Mouse (Mus musculus) thymus, postnatal 36 days (tissue): ENCODE results near the gene Mtmr10.
A peak's percentile ranks its signal among the peaks of the same experiment; 100 is the strongest.

Experiments
- DNase-seq, 2 experiments: peaks; one replicate each; pipeline ENCODE4 v3.0.0; 2022; ENCODE audit warnings: mixed read lengths in 2 of 2

Mtmr10 gene

GRCm38 (mm10) chr7:64296286-64297010 lies 9.0 kb downstream of the Mtmr10 start:
- DNase-seq = no peak

GRCm38 (mm10) chr7:64310241-64310640 lies 22.8 kb downstream of the Mtmr10 start:
- no peak for DNase-seq

- no peak for DNase-seq
Measured at GRCm38 (mm10) chr7:64310756-64311155, 23.3 kb downstream of the Mtmr10 start.

GRCm38 (mm10) chr7:64312811-64313210 lies 25.4 kb downstream of the Mtmr10 start:
- no peak for DNase-seq

- DNase-seq = no peak
Measured at GRCm38 (mm10) chr7:64321125-64321524, 33.7 kb downstream of the Mtmr10 start.

GRCm38 (mm10) chr7:64321658-64322057 lies 34.2 kb downstream of the Mtmr10 start:
- DNase-seq = no peak

GRCm38 (mm10) chr7:64326892-64327291 lies 39.4 kb downstream of the Mtmr10 start:
- peak; percentile 83 to 89 for DNase-seq

GRCm38 (mm10) chr7:64327486-64327885 lies 40.0 kb downstream of the Mtmr10 start:
- DNase-seq = no peak

GRCm38 (mm10) chr7:64331309-64331708 lies 43.9 kb downstream of the Mtmr10 start:
- no peak for DNase-seq

- DNase-seq = no peak
Measured at GRCm38 (mm10) chr7:64332686-64333085, 45.2 kb downstream of the Mtmr10 start.

- no peak for DNase-seq
Measured at GRCm38 (mm10) chr7:64347813-64348212, 60.4 kb downstream of the Mtmr10 start.

GRCm38 (mm10) chr7:64349147-64349861 lies 61.9 kb downstream of the Mtmr10 start:
- DNase-seq = no peak

GRCm38 (mm10) chr7:64351087-64351486 lies 63.6 kb downstream of the Mtmr10 start:
- DNase-seq = no peak

- no peak for DNase-seq
Measured at GRCm38 (mm10) chr7:64354206-64354605, 66.8 kb downstream of the Mtmr10 start.

GRCm38 (mm10) chr7:64356661-64357060 lies 69.2 kb downstream of the Mtmr10 start:
- DNase-seq = no peak

GRCm38 (mm10) chr7:64357405-64357804 lies 70.0 kb downstream of the Mtmr10 start:
- no peak for DNase-seq

- no peak for DNase-seq
Measured at GRCm38 (mm10) chr7:64358666-64359065, 71.2 kb downstream of the Mtmr10 start.

- DNase-seq = no peak
Measured at GRCm38 (mm10) chr7:64359943-64360585, 72.6 kb downstream of the Mtmr10 start.

- no peak for DNase-seq
Measured at GRCm38 (mm10) chr7:64360586-64360945, 73.1 kb downstream of the Mtmr10 start.

GRCm38 (mm10) chr7:64365863-64366262 lies 78.4 kb downstream of the Mtmr10 start:
- no peak for DNase-seq

GRCm38 (mm10) chr7:64369841-64370240 lies 82.4 kb downstream of the Mtmr10 start:
- no peak for DNase-seq

- DNase-seq = no peak
Measured at GRCm38 (mm10) chr7:64371940-64372878, 84.8 kb downstream of the Mtmr10 start.
